Mouse (Mus musculus) liver, adult 2 months (tissue): ENCODE data around the gene Itga1. TPM values are rescaled to one million over a fixed set of nuclear protein-coding genes. Genes with fewer than 3 reads are reported as not detected.

Experiments used
- DNase-seq: peaks from one replicate; pipeline ENCODE4 v3.0.0-alpha.2; 2011; ENCODE audit warnings: low read depth, low spot score; ENCODE audit errors: extremely low read depth
- H3K27ac ChIP-seq: fragments of 200-500 bp; replicated peaks from 2 replicates; pipeline ENCODE4 v1.5.1; 2012; ENCODE audit warnings: low read depth, mild to moderate bottlenecking, control low read depth, inconsistent platforms, low read length; ENCODE audit not compliant: insufficient read depth
- H3K27me3 ChIP-seq: fragments of 200-500 bp; 2 replicates; pipeline ENCODE4 v1.6.1; 2012; ENCODE audit warnings: mild to moderate bottlenecking, moderate library complexity, low read length, inconsistent platforms; ENCODE audit not compliant: control insufficient read depth, insufficient read depth
- H3K36me3 ChIP-seq: fragments of 200-500 bp; 2 replicates; pipeline ENCODE4 v1.6.1; 2012; ENCODE audit warnings: low read length, inconsistent platforms; ENCODE audit not compliant: control insufficient read depth, insufficient read depth
- H3K4me1 ChIP-seq: fragments of 200-500 bp; 2 replicates; pipeline ENCODE4 v1.6.1; 2011; ENCODE audit warnings: low read length; ENCODE audit not compliant: control insufficient read depth, insufficient read depth
- H3K4me3 ChIP-seq: fragments of 200-500 bp; 2 replicates; pipeline ENCODE4 v1.5.1; 2011; ENCODE audit warnings: low read depth, mild to moderate bottlenecking, control low read depth, low read length, moderate library complexity; ENCODE audit not compliant: insufficient read depth
- H3K79me2 ChIP-seq: fragments of 200-500 bp; 2 replicates; pipeline ENCODE4 v1.6.1; 2012; ENCODE audit warnings: inconsistent platforms, mild to moderate bottlenecking, low read length, moderate library complexity; ENCODE audit not compliant: control insufficient read depth, insufficient read depth
- H3K9ac ChIP-seq: fragments of 200-500 bp; 2 replicates; pipeline ENCODE4 v1.6.1; 2012; ENCODE audit warnings: low read depth, mild to moderate bottlenecking, control low read depth, inconsistent platforms, low read length
- CTCF ChIP-seq: fragments of 200-500 bp; IDR thresholded peaks from 2 replicates; pipeline ENCODE4 v1.5.1; 2011; ENCODE audit warnings: low read depth, low read length, control low read depth
- POLR2A ChIP-seq: fragments of 200-500 bp; IDR thresholded peaks from 2 replicates; pipeline ENCODE4 v1.6.1; 2011; ENCODE audit warnings: low read length, control low read depth; ENCODE audit not compliant: insufficient read depth; ENCODE audit errors: extremely low read depth
- WGBS: fragments of 180-500 bp; shearing (Covaris S2); methylation state at CpG from one replicate; pipeline ENCODE4 v1.1.7; 2018; 5-methylcytosine and 5-hydroxymethylcytosine counted together
- polyA plus RNA-seq: library from polyadenylated mRNA; depleted of rRNA; stranded (reverse); fragments of >200 nt; gene quantifications from 2 replicates; pipeline ENCODE4 v1.2.3, GENCODE M21; 2012
- total RNA-seq: library from RNA; depleted of rRNA; stranded (reverse); fragments of >200 nt; gene quantifications from 2 replicates; pipeline ENCODE4 v1.2.3, GENCODE M21; 2014

Itga1 gene
- total and polyA plus RNA-seq, 2 experiments = 3.2 to 20.1 TPM

DNA sequence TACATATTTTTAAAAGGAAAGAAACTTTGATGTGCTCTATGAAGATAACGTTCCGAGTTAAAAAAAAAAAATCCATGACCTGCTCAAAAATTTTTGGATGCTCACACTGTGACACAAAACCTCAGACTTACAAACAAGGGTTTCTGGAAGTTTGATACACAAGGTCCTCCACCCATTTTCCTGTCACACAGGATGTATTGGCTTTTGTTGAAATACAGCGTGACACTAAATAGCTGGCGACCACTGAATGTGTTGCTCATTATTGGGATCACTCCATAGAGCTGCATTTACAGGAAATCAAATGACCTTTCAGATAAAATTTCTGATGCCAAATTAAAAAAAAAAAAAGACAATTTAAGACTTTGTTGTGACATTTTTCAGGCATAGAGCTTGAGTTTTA is 23.4 kb upstream of the Itga1 start:
- H3K4me3 ChIP-seq = no peak overlapping the region
- H3K4me1 ChIP-seq = no peaks in the 10 kb centered on the region; the same call in 1 of the 2 replicates
- TF ChIP-seq POLR2A (no peak), CTCF (no peak)
- no peak for DNase-seq
- no peaks in the 10 kb centered on the region for H3K36me3 ChIP-seq
- no peaks in the 10 kb centered on the region for H3K27me3 ChIP-seq
- 84% methylated on average over 4 of the region's 4 CpGs for WGBS
- no peak overlapping the region for H3K27ac ChIP-seq
- H3K9ac ChIP-seq = no peak overlapping the region
- no peaks in the 10 kb centered on the region for H3K79me2 ChIP-seq

DNA sequence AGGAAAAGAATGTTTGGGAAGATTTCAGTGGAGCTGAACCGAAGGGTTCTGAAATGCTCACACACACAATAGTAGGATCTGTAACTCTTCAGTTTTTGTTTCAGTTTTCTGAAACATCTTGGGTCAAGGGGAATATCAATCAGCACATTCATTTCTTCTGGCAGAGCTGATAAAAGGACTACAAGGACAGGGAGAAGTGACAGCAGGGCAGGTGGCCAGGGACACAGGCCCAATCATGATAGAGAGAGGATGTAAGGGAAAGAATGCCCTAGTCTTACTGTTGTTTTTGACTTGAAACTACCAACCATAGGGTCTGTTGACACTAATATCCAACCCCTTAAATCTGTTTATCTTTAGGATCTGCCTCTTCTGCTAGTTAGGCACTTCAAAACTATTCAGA is 22.8 kb upstream of the Itga1 start:
- no peaks in the 10 kb centered on the region; the same call in 1 of the 2 replicates for H3K4me1 ChIP-seq
- WGBS = 80% methylated on average over 1 of the region's 1 CpGs
- H3K4me3 ChIP-seq = no peak overlapping the region
- H3K36me3 ChIP-seq = no peaks in the 10 kb centered on the region
- no peak for TF ChIP-seq POLR2A
- no peak for TF ChIP-seq CTCF
- no peak overlapping the region for H3K27ac ChIP-seq
- no peak overlapping the region for H3K9ac ChIP-seq
- no peaks in the 10 kb centered on the region for H3K27me3 ChIP-seq
- H3K79me2 ChIP-seq = no peaks in the 10 kb centered on the region
- DNase-seq = no peak

DNA sequence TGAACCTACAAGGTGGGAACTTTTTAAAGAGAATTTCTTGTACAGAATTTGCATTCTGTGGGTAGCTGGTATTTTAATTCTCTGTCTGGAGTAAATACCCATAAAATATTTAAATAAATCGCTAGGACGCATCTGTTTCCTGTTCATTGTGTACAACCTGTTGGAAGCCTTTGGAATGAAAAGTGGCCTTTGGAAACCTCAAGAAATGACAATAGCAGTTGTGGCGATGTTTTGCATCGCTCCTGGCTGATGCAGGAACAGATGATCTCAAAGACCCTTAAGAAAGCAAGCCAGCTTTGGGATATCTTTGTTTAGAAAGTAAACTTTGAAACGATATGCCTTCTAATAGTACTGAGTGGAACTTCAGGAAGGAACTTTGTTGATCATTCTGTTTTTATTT is 17.0 kb upstream of the Itga1 start:
- no peak overlapping the region for H3K9ac ChIP-seq
- no peak overlapping the region for H3K27ac ChIP-seq
- TF ChIP-seq POLR2A (no peak), CTCF (no peak)
- no peak overlapping the region for H3K4me3 ChIP-seq
- 74% methylated on average over 5 of the region's 5 CpGs for WGBS
- H3K4me1 ChIP-seq = no peaks in the 10 kb centered on the region
- no peak for DNase-seq
- no peaks in the 10 kb centered on the region for H3K27me3 ChIP-seq
- H3K79me2 ChIP-seq = no peaks in the 10 kb centered on the region
- no peaks in the 10 kb centered on the region for H3K36me3 ChIP-seq

DNA sequence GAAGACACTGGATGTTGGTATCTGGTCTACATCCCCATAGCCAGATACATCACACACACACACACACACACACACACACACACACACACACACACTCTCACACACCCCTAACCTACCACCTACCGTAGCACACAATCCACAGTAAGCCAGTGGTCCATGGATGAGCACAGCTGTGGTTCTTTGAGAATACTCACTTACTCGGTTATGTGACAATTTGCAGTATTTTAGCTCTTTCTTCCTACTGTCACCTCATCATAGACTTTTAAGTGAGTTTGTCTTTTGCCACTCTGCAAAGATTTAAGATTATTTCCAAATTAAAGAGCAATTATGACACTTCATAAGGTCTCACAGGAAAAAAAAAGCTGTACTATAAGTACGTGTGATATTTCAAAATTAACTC is 16.4 kb upstream of the Itga1 start:
- no peak overlapping the region for H3K9ac ChIP-seq
- 95% methylated on average over 3 of the region's 3 CpGs for WGBS
- TF ChIP-seq POLR2A (no peak), CTCF (no peak)
- H3K4me1 ChIP-seq = no peaks in the 10 kb centered on the region
- DNase-seq = no peak
- H3K4me3 ChIP-seq = no peak overlapping the region
- no peaks in the 10 kb centered on the region for H3K36me3 ChIP-seq
- no peaks in the 10 kb centered on the region for H3K27me3 ChIP-seq
- no peaks in the 10 kb centered on the region for H3K79me2 ChIP-seq
- H3K27ac ChIP-seq = no peak overlapping the region

DNA sequence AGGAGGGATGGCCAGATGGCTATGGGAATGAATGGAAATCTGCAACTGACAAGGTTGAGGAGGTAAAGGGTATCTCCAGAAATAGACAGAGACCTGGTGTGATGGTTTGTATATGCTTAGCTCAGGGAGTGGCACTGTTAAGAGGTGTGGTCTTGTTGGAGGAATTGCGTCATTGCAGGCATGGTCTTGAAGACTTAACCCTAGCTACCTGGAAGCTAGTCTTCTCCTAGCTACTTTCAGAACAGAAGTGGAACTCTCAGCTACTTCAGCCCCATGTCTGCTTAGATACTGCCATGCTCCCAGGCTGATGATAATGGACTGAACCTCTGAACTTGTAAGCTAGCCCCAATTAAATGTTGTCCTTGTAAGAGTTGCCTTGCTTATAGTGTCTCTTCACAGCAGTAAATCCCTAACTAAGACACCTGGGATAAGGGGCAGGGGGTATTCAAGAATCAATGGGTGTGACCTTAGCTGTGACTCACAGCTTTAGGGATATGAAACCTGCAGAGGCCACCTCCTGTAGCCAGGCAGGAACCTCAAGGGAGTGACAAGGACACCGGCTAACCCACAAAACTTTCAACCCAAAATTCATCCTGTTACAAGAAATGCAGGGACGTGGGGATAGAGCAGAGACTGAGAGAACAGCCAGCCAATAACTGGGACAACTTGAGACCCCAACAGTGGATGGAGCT is 15.3 kb upstream of the Itga1 start:
- TF ChIP-seq POLR2A (no peak), CTCF (no peak)
- Histone ChIP-seq H3K4me3 (no peak overlapping the region), H3K27ac (no peak overlapping the region), H3K79me2 (no peaks in the 10 kb centered on the region), H3K9ac (no peak overlapping the region), H3K27me3 (no peaks in the 10 kb centered on the region), H3K36me3 (no peaks in the 10 kb centered on the region), H3K4me1 (no peaks in the 10 kb centered on the region)
- DNase-seq = no peak
- 92% methylated on average over 3 of the region's 3 CpGs for WGBS

DNA sequence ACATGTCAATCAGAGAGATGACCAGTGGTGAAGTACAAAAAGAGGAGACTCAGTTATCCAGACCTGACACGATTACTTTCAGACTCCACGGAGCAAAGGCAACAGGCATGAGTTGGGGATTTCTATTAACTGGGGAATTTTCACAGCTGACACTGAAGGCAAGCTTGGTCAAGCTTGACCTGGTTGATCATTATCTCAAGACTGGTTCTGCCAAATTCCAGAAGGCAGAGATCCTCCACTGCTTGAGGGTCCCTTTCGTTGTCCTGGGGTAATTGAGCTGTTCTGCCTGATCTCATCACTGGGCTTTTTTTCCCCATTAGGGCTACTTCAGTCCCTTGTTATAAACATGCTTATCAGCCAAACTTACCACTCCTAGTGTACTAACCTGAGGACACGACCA is 7.9 kb upstream of the Itga1 start:
- 0 out of 2 replicates have a peak, but pooled peaks cover 1% of the 10 kb centered on the region for H3K4me1 ChIP-seq
- H3K4me3 ChIP-seq = no peak overlapping the region
- no peak for DNase-seq
- no peak overlapping the region for H3K9ac ChIP-seq
- no peaks in the 10 kb centered on the region for H3K27me3 ChIP-seq
- WGBS = 63% methylated on average over 4 of the region's 4 CpGs
- H3K79me2 ChIP-seq = no peaks in the 10 kb centered on the region
- no peaks in the 10 kb centered on the region for H3K36me3 ChIP-seq
- no peak overlapping the region for H3K27ac ChIP-seq
- TF ChIP-seq POLR2A = no peak
- TF ChIP-seq CTCF = no peak
